Mouse (Mus musculus) G1E (cell line): Measurements from ENCODE around the gene Dync1i1.

Source experiments
- CTCF ChIP-seq: IDR thresholded peaks from 2 replicates; pipeline ENCODE4 v1.5.1; 2012; ENCODE audit warnings: low read depth, low read length, inconsistent platforms, mixed read lengths
- GATA1 ChIP-seq: IDR thresholded peaks from 2 replicates; pipeline ENCODE4 v1.6.1; 2012; ENCODE audit warnings: borderline replicate concordance, low read length, inconsistent platforms, mixed read lengths
- GATA2 ChIP-seq: IDR thresholded peaks from 2 replicates; pipeline ENCODE4 v1.6.1; 2012; ENCODE audit warnings: low read depth, low read length, inconsistent platforms, borderline replicate concordance
- POLR2AphosphoS5 ChIP-seq: IDR thresholded peaks from 2 replicates; pipeline ENCODE4 v1.6.1; 2012; ENCODE audit warnings: low read depth, low read length, inconsistent platforms; ENCODE audit not compliant: insufficient replicate concordance

- TF ChIP-seq CTCF (no peak), POLR2AphosphoS5 (no peak), GATA1 (no peak), GATA2 (no peak)
These were observed 244.2 kb downstream of the Dync1i1 start for GRCm38 (mm10) chr6:5969613-5970012.
